Mouse (Mus musculus): ENCODE results near the gene Tgtp2. TPM values are rescaled to one million over a fixed set of nuclear protein-coding genes. Genes with fewer than 3 reads are reported as not detected.
"Not testable (repeated sequence)": the region's sequence is repeated elsewhere in the genome, so short reads cannot be mapped to it uniquely, and the experiment has no call there.

The Tgtp2 gene
- polyA plus RNA-seq, 1 experiment from 2014 or later: not detected

DNA sequence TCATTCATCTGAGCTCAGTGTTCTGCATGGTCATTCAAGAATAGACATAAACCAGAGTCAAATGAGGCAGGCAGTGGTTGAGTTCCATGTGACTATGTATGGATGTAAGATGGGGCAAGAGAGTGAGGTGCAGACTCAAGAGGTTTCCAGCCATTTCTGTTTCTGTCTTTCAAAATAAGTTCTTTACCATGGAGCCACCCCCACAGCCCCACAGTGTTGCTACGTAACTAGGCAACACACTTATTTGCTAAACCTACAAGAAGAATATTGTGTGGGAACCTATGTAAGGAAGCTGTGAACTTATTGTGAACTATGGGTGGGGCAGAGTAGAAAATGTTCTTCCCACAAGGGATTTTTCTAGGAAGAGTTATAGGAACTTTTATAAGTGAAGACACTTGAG, 19.1 kb upstream of the Tgtp2 start:
- Histone ChIP-seq H3K27ac (no peak overlapping the region), H3K4me2 (no peak overlapping the region), H3K9me3 (replicated peaks) (no peaks in the 10 kb centered on the region), H3K4me1 (peaks cover 2% of the 10 kb centered on the region; the same call in 1 of the 2 replicates), H3K9ac (no peak overlapping the region), H3K36me3 (ENCODE audit: poor library complexity, severe bottlenecking) (no peaks in the 10 kb centered on the region), H3K4me3 (no peak overlapping the region), H3K27me3 (no peaks in the 10 kb centered on the region)
- 88% methylated on average over 1 of the region's 1 CpGs for WGBS
- ATAC-seq: no peak

- Histone ChIP-seq H3K4me2 (no peak overlapping the region), H3K9me3 (replicated peaks) (no peaks in the 10 kb centered on the region), H3K4me1 (no peaks in the 10 kb centered on the region), H3K9ac (no peak overlapping the region), H3K4me3 (no peak overlapping the region), H3K27ac (no peak overlapping the region), H3K36me3 (ENCODE audit: poor library complexity, severe bottlenecking) (no peaks in the 10 kb centered on the region), H3K27me3 (no peaks in the 10 kb centered on the region)
- no peak for ATAC-seq
- 83% methylated on average over 3 of the region's 3 CpGs for WGBS
Observed at GRCm38 (mm10) chr11:49081886-49082285, 17.9 kb upstream of the Tgtp2 start.

- Histone ChIP-seq H3K9ac (no peak overlapping the region), H3K36me3 (ENCODE audit: poor library complexity, severe bottlenecking) (no peaks in the 10 kb centered on the region), H3K9me3 (replicated peaks) (no peaks in the 10 kb centered on the region), H3K27ac (no peak overlapping the region), H3K4me2 (no peak overlapping the region), H3K4me1 (no peaks in the 10 kb centered on the region), H3K4me3 (no peak overlapping the region), H3K27me3 (no peaks in the 10 kb centered on the region)
- WGBS: 85% methylated on average over 4 of the region's 4 CpGs
- ATAC-seq: no peak
Observed at GRCm38 (mm10) chr11:49081356-49081755, 17.4 kb upstream of the Tgtp2 start.

GRCm38 (mm10) chr11:49080636-49081035, 16.6 kb upstream of the Tgtp2 start:
- no peaks in the 10 kb centered on the region for H3K36me3 ChIP-seq (ENCODE audit: poor library complexity, severe bottlenecking)
- H3K9me3 ChIP-seq (replicated peaks): no peaks in the 10 kb centered on the region
- H3K27me3 ChIP-seq: no peaks in the 10 kb centered on the region
- WGBS: 65% methylated on average over 1 of the region's 1 CpGs
- no peaks in the 10 kb centered on the region for H3K4me1 ChIP-seq
- H3K4me3 ChIP-seq: no peak overlapping the region
- no peak overlapping the region for H3K9ac ChIP-seq
- no peak for ATAC-seq
- no peak overlapping the region for H3K4me2 ChIP-seq
- H3K27ac ChIP-seq: no peak overlapping the region

GRCm38 (mm10) chr11:49078719-49079118, 14.7 kb upstream of the Tgtp2 start:
- Histone ChIP-seq H3K4me2 (no peak overlapping the region), H3K27ac (no peak overlapping the region), H3K9me3 (replicated peaks) (no peaks in the 10 kb centered on the region), H3K27me3 (no peaks in the 10 kb centered on the region), H3K4me1 (no peaks in the 10 kb centered on the region), H3K9ac (no peak overlapping the region), H3K4me3 (no peak overlapping the region), H3K36me3 (ENCODE audit: poor library complexity, severe bottlenecking) (no peaks in the 10 kb centered on the region)
- 93% methylated on average over 3 of the region's 3 CpGs for WGBS
- no peak for ATAC-seq

GRCm38 (mm10) chr11:49077012-49077411, 13.0 kb upstream of the Tgtp2 start:
- Histone ChIP-seq H3K4me2 (no peak overlapping the region), H3K27me3 (no peaks in the 10 kb centered on the region), H3K27ac (no peak overlapping the region), H3K9ac (no peak overlapping the region), H3K9me3 (replicated peaks) (no peaks in the 10 kb centered on the region), H3K4me3 (no peak overlapping the region), H3K36me3 (ENCODE audit: poor library complexity, severe bottlenecking) (no peaks in the 10 kb centered on the region), H3K4me1 (no peaks in the 10 kb centered on the region)
- WGBS: 93% methylated on average over 1 of the region's 1 CpGs
- ATAC-seq: no peak

DNA sequence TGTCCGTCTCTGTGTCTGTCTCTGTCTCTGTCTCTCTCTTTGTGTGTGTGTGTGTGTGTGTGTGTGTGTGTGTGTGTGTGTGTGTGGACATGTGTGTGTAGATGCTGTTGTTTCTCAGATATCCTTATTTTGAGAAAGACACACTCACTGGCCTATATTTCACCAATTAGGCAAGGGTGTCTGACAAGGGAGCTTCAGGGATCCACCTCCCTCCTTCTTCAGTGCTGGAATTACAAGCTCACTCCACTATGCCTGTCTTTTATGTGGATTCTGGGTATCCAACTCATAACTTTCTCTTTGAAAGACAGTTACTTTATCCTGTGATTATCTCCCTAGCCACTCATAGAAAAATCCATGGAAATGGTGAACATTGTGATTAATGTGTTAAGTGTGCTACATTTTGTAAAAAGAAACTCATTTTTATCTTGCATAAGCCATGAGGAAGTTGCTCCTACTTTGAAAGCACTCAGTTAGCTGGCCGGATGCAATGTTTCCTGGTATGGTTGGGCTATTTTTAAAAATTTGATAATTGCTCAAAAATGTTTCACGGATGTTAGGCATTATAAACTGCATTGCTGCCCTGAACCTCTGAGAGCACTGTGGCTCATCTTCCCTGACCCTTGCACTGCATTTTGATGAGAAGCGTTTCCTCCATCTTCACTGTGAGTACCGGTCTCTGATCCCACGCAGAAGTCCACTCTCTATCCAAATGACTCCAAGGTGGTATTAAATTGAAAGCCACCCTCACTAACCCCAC, 12.2 kb upstream of the Tgtp2 start, which contains the start of gene Ifi47:
Ifi47 (plus strand) TSS at position 587 of the 757 bp plus-strand sequence.
- not testable (repeated sequence) for H3K4me1 ChIP-seq; ATAC-seq; H3K27me3 ChIP-seq; H3K9me3 ChIP-seq (replicated peaks); H3K9ac ChIP-seq; H3K4me2 ChIP-seq; H3K27ac ChIP-seq; H3K36me3 ChIP-seq (ENCODE audit: poor library complexity, severe bottlenecking); H3K4me3 ChIP-seq
- 82% methylated on average over 6 of the region's 6 CpGs for WGBS

GRCm38 (mm10) chr11:49068358-49068757, 4.4 kb upstream of the Tgtp2 start:
- Histone ChIP-seq H3K4me3 (no peak overlapping the region), H3K27me3 (no peaks in the 10 kb centered on the region), H3K27ac (no peak overlapping the region), H3K4me2 (no peak overlapping the region), H3K36me3 (ENCODE audit: poor library complexity, severe bottlenecking) (no peaks in the 10 kb centered on the region), H3K9me3 (replicated peaks) (no peaks in the 10 kb centered on the region), H3K4me1 (no peaks in the 10 kb centered on the region), H3K9ac (no peak overlapping the region)
- 86% methylated on average over 1 of the region's 1 CpGs for WGBS
- no peak for ATAC-seq

GRCm38 (mm10) chr11:49061865-49062264, 2.1 kb downstream of the Tgtp2 start:
- H3K9ac ChIP-seq; H3K9me3 ChIP-seq (replicated peaks); H3K36me3 ChIP-seq (ENCODE audit: poor library complexity, severe bottlenecking); H3K4me3 ChIP-seq; H3K4me1 ChIP-seq; ATAC-seq; H3K27ac ChIP-seq; H3K27me3 ChIP-seq; H3K4me2 ChIP-seq: not testable (repeated sequence)
- WGBS: 87% methylated on average over 2 of the region's 2 CpGs

DNA sequence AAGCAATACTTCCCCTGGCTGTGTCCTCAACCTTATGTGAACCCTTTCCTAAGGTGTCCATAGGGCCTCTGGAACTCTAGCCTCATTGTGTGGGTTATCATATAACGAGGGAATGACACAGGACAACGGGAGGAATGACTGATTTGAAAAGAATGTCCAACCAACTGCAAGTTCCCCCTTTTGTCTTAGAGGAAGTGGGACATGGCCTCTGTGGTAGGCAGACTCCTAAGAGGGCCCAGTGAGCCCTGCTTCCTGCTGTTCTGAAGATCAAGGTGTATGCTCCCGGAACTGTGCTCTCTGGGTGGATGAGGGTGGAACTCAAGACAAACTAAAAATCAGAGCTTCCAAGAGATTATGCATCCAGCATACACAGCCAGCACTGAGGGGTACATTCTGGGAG, 3.9 kb downstream of the Tgtp2 start:
- ATAC-seq; H3K4me2 ChIP-seq; H3K27me3 ChIP-seq; H3K9ac ChIP-seq; H3K4me1 ChIP-seq; H3K36me3 ChIP-seq (ENCODE audit: poor library complexity, severe bottlenecking); H3K9me3 ChIP-seq (replicated peaks); H3K4me3 ChIP-seq; H3K27ac ChIP-seq: not testable (repeated sequence)
- 78% methylated on average over 2 of the region's 3 CpGs for WGBS

DNA sequence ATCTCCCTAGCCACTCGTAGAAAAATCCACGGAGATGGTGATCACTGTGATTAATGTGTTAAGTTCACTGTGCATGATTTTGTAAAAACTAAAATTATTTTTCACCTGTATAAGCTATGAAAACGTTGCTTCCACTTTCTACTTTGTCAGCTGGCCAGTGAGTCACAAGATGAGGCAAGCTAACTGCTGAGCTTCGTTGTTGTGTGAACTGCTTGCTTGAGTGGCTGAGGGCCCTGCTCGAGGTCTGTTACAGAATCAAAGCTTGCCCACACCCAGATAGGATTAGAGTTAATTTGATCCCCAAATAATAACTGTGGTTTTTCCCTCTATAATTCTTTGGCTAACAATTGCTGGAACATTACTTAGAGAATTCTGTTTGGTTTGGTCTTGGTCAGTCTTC, 12.1 kb downstream of the Tgtp2 start:
- not testable (repeated sequence) for H3K36me3 ChIP-seq (ENCODE audit: poor library complexity, severe bottlenecking); H3K9ac ChIP-seq; H3K4me3 ChIP-seq; H3K27me3 ChIP-seq; H3K4me1 ChIP-seq; H3K27ac ChIP-seq; ATAC-seq; H3K9me3 ChIP-seq (replicated peaks); H3K4me2 ChIP-seq
- no CpG with 5 or more reads among the region's 5 CpGs for WGBS

GRCm38 (mm10) chr11:49051093-49051891, 12.7 kb downstream of the Tgtp2 start, which contains the start of gene 9930111J21Rik2:
TSS of gene 9930111J21Rik2 (minus strand) at chr11:49051242.
- 100% methylated on average over 1 of the region's 6 CpGs for WGBS
- not testable (repeated sequence) for ATAC-seq

More at GRCm38 (mm10) chr11:49051093-49051891, 12.7 kb downstream of the Tgtp2 start, which contains the start of gene 9930111J21Rik2:
- not testable (repeated sequence) for H3K27ac ChIP-seq; H3K27me3 ChIP-seq; H3K4me2 ChIP-seq; H3K9ac ChIP-seq; H3K4me1 ChIP-seq; H3K4me3 ChIP-seq; H3K9me3 ChIP-seq (replicated peaks); H3K36me3 ChIP-seq (ENCODE audit: poor library complexity, severe bottlenecking)
